Mouse (Mus musculus): ENCODE measurements around the gene Golga2.

Golga2 gene

DNA sequence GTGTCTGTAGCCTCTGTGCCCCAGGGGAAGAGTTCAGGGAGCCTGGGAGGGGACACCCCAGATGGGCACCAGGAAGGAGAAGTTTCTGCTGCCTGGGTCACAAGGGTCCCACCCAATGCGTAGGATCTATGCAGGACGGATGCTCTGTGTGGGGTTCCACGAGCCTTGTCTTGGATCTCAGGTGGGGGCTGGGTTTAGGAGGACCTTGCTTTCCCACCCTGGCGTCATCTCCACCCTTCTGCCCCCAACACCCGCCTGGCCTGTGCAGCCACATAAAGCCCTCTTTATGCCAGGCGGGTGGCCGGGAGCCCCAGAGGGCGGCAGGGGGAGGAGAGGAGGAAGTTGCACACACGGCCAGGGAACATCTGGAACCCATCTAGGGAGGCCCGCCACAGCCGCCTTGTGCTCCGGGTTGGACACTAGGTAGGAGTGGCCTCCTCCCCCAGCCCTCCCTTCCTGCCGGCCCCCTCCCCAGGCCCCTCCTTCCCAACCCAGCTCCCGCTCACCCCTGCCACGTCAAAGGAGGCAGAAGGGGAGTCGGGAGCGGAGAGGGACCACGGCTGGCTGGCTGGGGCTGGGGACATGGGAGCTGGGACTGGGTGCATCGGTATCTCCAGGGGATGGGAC lies 30.7 kb downstream of the Golga2 start:
- no peak for DNase-seq (ENCODE audit: low read depth, low spot score)

DNA sequence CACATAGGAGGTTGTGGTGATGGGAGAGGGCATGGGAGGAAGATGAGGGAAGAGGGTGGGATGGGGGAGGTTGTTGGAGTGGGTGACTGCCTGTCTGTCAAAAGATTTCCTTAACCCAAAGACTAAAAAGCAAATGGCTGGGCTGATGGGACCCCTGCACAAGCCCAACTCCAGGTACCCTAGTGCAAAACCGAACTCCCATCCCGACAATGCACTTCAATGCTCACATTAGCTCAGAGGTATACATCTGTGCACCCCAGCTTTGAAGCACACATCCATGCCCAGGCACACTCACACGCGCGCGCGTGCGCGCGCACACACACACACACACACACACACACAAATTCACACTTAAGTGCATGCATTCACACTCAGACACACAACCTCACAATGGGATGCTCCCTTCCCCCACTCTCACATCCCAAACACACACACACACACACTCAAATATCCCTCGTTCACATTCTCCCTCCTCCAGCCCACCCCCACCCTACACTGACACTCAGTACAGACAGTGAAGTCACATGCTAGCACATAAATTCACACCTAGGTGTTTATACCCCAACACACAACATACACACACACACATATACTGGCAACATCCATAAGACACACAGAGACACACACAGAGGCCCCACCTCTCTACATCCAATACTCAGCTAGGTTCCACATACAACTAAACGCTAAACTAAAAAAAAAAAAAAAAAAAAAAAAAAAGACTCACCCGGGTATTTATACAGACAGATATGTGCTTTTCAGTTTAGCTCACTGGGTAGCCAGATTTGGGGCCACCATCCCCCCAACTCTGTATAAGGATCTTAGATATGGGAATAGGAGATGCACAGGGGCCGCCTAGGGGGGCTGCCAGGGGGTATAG lies 31.8 kb downstream of the Golga2 start:
- DNase-seq (ENCODE audit: low read depth, low spot score) = no peak

DNA sequence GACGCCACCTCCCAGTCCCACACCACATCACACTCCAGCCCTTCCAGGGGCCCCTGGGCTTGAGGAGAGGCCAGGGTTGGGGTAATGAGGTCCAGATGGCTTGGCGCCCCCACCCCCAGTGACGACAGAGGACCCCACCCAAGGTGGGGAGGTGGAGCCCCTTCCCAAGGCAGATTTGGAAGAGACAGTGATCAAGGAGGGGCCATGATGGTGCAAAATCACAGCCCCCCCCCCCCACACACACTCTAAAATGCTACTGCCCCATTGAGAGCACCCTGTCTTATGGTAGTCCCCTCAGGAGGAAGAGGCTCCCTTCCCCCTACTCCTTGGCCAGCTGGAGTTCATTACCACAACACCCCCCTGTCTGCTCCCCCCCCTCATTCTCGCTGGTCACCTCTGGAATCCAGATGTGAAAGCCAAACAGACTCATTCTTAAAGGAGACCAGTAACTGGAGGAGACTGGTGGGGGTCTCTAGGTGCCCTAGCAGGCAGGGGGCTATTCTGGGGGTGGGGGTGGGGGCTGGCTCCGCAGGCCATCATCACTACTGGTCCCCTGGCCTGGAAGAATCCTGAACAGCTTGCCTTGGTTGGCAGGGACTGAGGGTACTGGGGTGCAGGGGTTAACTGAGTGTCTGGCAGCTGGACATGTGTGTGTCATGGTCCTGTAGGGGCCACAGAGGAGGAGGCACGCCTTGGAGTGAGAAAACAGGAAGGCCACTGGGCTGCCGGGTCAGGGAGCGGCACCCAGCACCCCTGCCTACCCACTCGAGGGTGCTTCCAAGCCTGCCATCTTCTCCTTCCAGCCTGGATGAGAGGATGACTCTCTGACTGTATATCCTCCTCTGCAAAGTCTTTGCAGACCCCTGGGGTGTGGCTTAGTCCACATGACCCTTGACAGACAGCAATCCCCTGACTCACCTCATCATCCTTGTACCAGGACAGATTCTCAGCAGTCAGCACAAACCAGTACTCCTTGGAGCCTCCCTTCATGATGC lies 32.7 kb downstream of the Golga2 start:
- no peak for DNase-seq (ENCODE audit: low read depth, low spot score)

GRCm38 (mm10) chr2:32320721-32321120 lies 33.5 kb downstream of the Golga2 start:
- no peak for DNase-seq (ENCODE audit: low read depth, low spot score)

GRCm38 (mm10) chr2:32321591-32322298 lies 34.6 kb downstream of the Golga2 start:
- no peak for DNase-seq (ENCODE audit: low read depth, low spot score)

DNA sequence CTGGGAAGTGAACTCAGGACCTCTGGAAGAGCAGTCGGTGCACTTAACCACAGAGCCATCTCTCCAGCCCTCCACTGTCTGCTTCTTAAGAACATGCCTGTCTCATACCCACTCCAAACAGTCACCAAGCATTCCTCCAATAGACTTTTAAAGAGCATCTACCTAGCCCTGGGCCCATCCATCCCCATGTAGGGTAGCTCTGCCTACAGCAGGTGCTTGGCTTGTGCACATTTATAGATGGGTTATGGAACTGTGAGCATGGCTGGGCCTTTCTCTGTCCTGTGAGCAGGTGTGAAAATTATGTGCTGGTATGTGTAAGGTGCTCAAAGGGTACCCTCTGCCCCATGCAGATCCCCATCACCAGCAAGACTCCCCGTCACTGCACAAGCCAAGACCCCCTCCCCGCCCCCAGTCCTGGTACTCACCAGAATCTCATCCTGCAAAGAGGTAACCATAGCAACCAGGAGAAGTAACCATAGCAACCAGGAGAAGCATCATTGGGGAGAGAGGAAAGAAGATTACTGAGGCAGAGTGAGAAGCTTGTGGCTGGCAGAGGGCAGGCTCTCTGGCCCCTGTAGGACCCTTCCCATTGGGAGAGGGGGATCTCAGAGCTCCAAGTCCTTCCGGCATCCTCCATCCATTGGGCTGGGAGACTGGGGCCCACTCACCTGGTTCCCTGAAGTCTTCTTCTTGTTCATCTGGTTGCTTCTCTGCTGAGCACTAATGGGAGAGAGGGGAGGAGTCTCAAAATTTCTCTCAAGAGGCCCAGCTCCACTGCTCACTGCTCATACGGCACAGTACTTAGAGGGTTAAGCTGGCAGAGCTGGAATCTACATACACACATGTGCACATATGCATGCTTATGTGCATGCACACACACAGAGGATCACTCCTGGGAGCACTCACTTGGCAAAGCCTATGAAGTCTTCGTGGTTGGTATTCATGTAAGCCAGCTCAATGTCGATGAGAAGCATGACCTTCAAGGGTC lies 35.9 kb downstream of the Golga2 start:
- peak; percentile 81 for DNase-seq (ENCODE audit: low read depth, low spot score)

GRCm38 (mm10) chr2:32324322-32324721 lies 37.1 kb downstream of the Golga2 start:
- DNase-seq (ENCODE audit: low read depth, low spot score) = no peak

- peak; percentile 68 for DNase-seq (ENCODE audit: low read depth, low spot score)
Observed at GRCm38 (mm10) chr2:32325342-32325741, 38.2 kb downstream of the Golga2 start.

DNA sequence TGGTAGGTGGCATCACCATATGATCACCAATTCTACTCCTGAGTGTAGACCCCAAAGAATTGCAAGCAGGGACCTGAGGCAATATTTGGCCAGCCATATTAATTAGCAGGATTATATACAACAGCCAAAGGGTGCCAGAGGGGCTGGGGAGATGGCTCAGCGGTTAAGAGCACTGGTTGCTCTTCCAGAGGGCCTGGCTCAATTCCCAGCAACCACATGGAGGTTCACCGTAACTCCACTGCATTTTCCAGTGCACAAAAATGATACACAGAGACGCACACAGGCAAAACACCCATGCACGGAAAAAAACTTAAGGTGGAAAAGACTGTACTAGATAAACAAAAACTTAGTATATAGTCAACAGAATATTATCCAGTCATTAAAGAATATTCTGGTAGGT lies 40.0 kb downstream of the Golga2 start:
- no peak for DNase-seq (ENCODE audit: low read depth, low spot score)

DNA sequence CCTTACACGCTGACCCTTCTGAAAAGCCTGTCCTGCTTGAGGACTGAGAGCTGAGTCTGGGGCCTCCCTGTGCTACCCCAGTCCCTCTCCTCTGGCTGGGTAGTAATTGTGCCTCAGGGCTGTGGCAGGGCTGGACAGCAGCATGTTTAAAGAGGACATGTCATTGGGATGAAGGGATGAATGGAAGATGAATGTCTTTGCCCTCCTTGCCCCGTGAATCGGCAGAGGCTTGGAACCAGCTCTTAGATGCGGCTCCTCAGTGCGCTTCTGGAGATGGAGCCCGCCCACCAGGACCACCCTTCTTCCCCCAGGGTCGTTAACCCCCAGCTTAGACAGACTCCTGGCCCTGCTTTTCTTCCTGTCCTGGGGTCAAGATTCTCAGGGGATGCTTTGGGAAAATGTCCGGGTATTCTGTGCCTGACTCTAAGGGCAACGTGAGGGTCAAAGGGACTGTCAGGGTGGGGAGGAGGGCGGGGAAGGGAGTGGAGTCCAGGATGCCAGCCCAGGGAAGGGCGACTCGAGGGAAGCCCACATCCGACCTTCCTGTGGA lies 41.8 kb downstream of the Golga2 start:
- DNase-seq (ENCODE audit: low read depth, low spot score) = no peak

GRCm38 (mm10) chr2:32329531-32329930 lies 42.3 kb downstream of the Golga2 start:
- no peak for DNase-seq (ENCODE audit: low read depth, low spot score)

- peak; percentile 48 for DNase-seq (ENCODE audit: low read depth, low spot score)
Observed at GRCm38 (mm10) chr2:32332159-32332558, 45.0 kb downstream of the Golga2 start.

DNA sequence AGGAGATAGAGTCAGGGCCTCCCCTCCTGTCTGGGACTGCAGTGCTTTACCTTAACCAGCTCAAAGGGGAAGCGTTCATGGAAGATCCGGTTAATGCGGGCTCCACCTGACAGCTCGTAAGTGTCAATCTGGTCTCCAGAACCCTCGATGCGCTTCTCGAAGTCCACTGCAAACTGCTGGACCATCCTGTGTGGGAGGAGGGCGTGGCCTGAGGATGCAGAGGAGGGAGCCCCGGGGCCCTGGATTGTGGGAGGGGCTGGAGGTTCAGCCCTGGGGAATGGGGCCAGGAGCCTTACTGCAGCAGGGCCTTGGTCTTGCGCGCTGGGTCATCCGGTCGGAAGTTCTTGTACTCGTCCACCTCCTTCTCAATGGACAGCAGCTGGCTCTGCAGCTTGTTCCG lies 48.7 kb downstream of the Golga2 start:
- no peak for DNase-seq (ENCODE audit: low read depth, low spot score)

DNA sequence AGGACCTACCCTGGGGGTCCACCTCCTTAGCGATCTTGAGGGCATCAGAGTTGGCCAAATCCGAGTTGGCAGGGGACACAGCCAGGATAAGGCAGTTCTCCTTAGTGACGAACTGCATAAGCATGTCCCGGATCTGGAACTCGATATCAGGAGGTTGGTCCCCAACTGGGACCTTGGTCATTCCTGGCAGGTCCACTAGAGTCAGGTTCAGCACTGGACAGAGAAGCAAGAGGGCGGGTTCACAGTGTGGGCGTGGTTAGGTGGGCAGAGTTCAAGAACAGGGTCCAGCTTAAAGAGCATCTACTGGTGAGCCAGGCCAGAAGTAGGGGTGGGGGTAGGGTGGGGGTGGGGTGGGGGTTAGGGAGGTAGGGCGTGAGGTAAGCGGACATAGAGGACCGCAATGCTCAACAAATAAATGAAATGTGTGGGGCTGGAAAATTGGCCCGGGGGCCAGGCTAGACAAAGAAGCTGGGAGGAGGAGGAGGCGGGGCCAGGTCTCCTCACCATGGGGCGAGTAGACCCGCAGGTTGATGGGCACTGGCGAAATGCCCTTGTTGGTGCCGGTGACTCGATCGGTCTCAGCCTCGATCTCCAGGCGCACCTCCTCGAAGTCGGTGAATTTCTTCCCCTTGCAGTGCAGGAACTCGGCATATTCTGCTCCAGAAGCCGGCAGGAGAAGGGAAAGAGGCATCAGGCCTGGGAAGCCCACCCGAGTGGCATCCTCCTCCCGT lies 52.9 kb downstream of the Golga2 start:
- no peak for DNase-seq (ENCODE audit: low read depth, low spot score)

DNA sequence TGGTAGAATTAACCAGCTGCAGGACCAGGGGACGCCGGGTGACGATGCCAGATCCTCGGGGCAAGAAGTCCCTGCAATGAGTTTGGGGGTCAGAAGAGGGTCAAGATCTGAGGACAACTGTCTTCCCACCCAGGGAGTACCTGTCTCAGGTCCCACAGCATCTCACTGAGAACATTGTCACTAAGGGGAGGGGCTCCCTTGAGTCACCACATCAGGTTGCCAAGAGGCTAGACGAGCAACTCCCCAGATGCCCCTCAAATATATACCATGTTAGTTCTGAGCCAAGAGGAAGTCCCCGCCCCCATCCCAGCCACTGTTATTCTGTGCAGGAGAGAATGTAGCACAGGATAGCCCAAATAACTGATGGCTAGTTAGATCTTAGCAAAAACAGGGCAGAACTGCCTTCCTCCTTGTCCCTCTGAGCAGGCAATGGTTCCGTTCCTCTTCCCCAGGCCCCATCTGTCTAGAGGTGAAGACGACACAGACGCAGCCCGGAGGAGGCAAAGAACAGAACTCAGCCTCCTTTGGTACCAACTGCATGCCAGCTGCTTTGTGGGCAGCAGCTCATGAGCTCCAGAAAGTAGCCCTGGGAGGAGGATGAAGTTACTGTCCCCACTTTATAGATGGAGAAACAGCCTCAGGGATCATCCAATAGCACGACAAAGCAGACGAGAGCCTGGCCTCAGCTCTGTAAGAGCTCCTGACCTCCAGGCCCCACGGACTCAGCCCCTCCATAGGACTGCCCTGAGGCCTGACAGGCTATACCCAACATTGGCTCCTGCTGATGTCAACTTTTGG lies 53.9 kb downstream of the Golga2 start:
- peak; percentile 89 for DNase-seq (ENCODE audit: low read depth, low spot score)

DNA sequence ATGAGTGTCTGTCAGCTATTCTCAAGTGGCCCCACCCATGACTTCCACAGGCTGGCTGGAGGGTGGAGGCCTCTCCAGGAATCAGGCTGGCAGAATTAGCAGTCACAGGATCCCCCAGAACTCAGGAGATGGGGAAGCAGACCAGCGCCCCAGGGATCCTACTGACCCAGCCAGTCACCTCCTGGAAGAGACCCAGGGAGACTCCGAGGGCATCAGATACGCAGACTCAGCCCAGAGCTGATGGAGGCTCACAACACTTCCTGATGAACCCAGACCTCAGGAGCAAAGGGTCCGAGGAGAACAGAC lies 54.4 kb downstream of the Golga2 start:
- peak; percentile 36 for DNase-seq (ENCODE audit: low read depth, low spot score)

DNA sequence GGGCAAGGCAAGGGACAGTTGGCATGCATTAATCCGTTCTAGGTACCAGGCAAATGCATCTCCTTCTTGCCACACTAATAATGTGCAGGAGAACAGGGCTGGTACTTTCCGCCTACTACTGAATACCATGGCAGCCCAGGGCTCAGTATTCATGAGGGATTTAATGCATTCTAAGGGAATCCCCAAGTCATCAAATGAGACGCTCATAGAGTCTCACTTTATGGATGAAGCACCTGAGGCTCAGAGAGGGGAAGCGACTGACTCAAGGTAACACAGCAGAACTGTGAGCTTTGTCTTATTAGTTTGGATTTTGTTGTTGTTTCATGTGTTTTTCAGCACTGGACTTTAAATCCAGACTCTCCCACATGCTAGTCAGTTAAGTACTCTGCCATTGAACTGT lies 54.9 kb downstream of the Golga2 start:
- DNase-seq (ENCODE audit: low read depth, low spot score) = peak; percentile 48

- peak; percentile 98 for DNase-seq (ENCODE audit: low read depth, low spot score)
Observed at GRCm38 (mm10) chr2:32342539-32343350, 55.6 kb downstream of the Golga2 start.
